Mouse (Mus musculus) lung, embryonic 14.5 days (tissue): Measurements from ENCODE around the gene 4930563M21Rik. TPM values are rescaled to one million over a fixed set of nuclear protein-coding genes. Genes with fewer than 3 reads are reported as not detected.

Source experiments
- ATAC-seq: fragments of 200-750 bp; cut with Nextera tagmentation; 2 replicates; pipeline ENCODE4 v1.8.0; 2017; ENCODE audit warnings: mild to moderate bottlenecking, moderate TSS enrichment, moderate library complexity; ENCODE audit not compliant: insufficient read depth
- DNase-seq: peaks from one replicate; pipeline ENCODE4 v3.0.0-alpha.2; 2015
- H3K27ac ChIP-seq: fragments of 300-500 bp; sonication (generic); 2 replicates; pipeline ENCODE4 v1.5.1; 2014; ENCODE audit warnings: low read depth, mild to moderate bottlenecking, moderate library complexity
- H3K27me3 ChIP-seq: fragments of 300-500 bp; sonication (generic); 2 replicates; pipeline ENCODE4 v1.6.1; 2014; ENCODE audit warnings: low read length, control low read depth; ENCODE audit not compliant: insufficient read depth
- H3K36me3 ChIP-seq: fragments of 300-500 bp; sonication (generic); 2 replicates; pipeline ENCODE4 v1.6.1; 2014; ENCODE audit warnings: control low read depth; ENCODE audit not compliant: insufficient read depth
- H3K4me1 ChIP-seq: fragments of 300-500 bp; sonication (generic); 2 replicates; pipeline ENCODE4 v1.6.1; 2014; ENCODE audit warnings: antibody characterized with exemption, control low read depth; ENCODE audit not compliant: insufficient read depth
- H3K4me2 ChIP-seq: fragments of 300-500 bp; sonication (generic); 2 replicates; pipeline ENCODE4 v1.6.1; 2014; ENCODE audit warnings: mild to moderate bottlenecking
- H3K4me3 ChIP-seq: fragments of 300-500 bp; sonication (generic); 2 replicates; pipeline ENCODE4 v1.5.1; 2014; ENCODE audit warnings: low read depth, low read length
- H3K9ac ChIP-seq: fragments of 300-500 bp; sonication (generic); 2 replicates; pipeline ENCODE4 v1.6.1; 2014
- H3K9me3 ChIP-seq: fragments of 300-500 bp; sonication (generic); 2 replicates; pipeline ENCODE4 v1.6.1; 2016; ENCODE audit warnings: low read depth, low read length, control low read depth
- CTCF ChIP-seq: IDR thresholded peaks from 2 replicates; pipeline ENCODE4 v1.5.1; 2016; ENCODE audit warnings: antibody characterized with exemption, low read depth
- WGBS: fragments of 180-500 bp; shearing (Covaris S2); extraction: QIAGEN DNeasy Blood & Tissue Kit; methylation state at CpG from one replicate; pipeline ENCODE4 v1.1.7; 2014; 5-methylcytosine and 5-hydroxymethylcytosine counted together
- polyA plus RNA-seq: library from polyadenylated mRNA; unstranded; fragments of >200 nt; fragmentation: Nextera tagmentation; extraction: Ambion mirVana; gene quantifications from 2 replicates; pipeline ENCODE4 v1.2.1, GENCODE M21; 2014

Gene 4930563M21Rik
- polyA plus RNA-seq, 1 experiment from 2014 or later: not detected

GRCm38 (mm10) chr9:55932482-55932881 lies 77.9 kb downstream of the 4930563M21Rik start:
- 70% methylated on average over 1 of the region's 1 CpGs for WGBS
- Histone ChIP-seq H3K9me3 (no peaks in the 10 kb centered on the region), H3K36me3 (no peaks in the 10 kb centered on the region), H3K9ac (no peak overlapping the region), H3K4me1 (no peaks in the 10 kb centered on the region; the same call in 1 of the 2 replicates), H3K27ac (no peak overlapping the region), H3K4me3 (no peak overlapping the region), H3K27me3 (no peaks in the 10 kb centered on the region), H3K4me2 (no peak overlapping the region)
- no peak for ATAC-seq
- no peak for TF ChIP-seq CTCF
- DNase-seq: peak; percentile 2

GRCm38 (mm10) chr9:55918579-55918978 lies 91.8 kb downstream of the 4930563M21Rik start:
- WGBS: 55% methylated on average over 3 of the region's 3 CpGs
- no peak overlapping the region for H3K4me2 ChIP-seq
- no peaks in the 10 kb centered on the region for H3K36me3 ChIP-seq
- no peaks in the 10 kb centered on the region for H3K27me3 ChIP-seq
- no peak overlapping the region for H3K4me3 ChIP-seq
- no peaks in the 10 kb centered on the region for H3K4me1 ChIP-seq
- DNase-seq (peak; percentile 87), ATAC-seq (no peak)
- H3K9ac ChIP-seq: no peak overlapping the region
- no peaks in the 10 kb centered on the region for H3K9me3 ChIP-seq
- TF ChIP-seq CTCF: peak; percentile 60
- no peak overlapping the region for H3K27ac ChIP-seq

DNA sequence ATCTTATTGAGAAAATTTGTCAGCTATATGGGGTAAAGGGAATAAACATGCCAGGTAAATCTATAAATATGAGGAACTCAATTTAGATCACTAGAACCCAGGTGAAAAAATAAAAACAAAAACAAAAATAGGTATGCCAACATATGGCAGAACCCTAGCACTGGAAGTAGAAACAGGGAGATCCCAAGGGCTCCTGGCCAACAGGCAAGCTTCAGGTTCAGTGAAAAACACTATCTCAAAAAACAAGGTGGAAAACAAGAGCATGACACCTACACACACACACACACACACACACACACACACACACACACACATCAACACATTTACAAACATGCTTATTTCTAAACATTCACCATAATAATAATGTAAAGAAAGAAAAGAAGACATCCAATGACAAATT lies 93.6 kb downstream of the 4930563M21Rik start:
- no peak overlapping the region for H3K4me3 ChIP-seq
- no peak overlapping the region for H3K9ac ChIP-seq
- ATAC-seq (no peak), DNase-seq (no peak)
- H3K36me3 ChIP-seq: no peaks in the 10 kb centered on the region
- H3K4me1 ChIP-seq: no peaks in the 10 kb centered on the region
- no peaks in the 10 kb centered on the region for H3K9me3 ChIP-seq
- H3K27ac ChIP-seq: no peak overlapping the region
- H3K4me2 ChIP-seq: no peak overlapping the region
- H3K27me3 ChIP-seq: no peaks in the 10 kb centered on the region
- no peak for TF ChIP-seq CTCF

Other genes starting within 250 kb of the 4930563M21Rik start
- gene Scaper, start 72.4 kb downstream of the 4930563M21Rik start, polyA plus RNA-seq: 6.0 and 7.1 TPM in 2 replicates
- gene Rcn2, start 31.3 kb upstream of the 4930563M21Rik start, polyA plus RNA-seq: 271 and 275 TPM in 2 replicates
- 0.83 and 0.99 TPM in 2 replicates for gene Pstpip1, start 79.4 kb upstream of the 4930563M21Rik start, polyA plus RNA-seq
- gene Tspan3, start 154.9 kb upstream of the 4930563M21Rik start, polyA plus RNA-seq: 483 and 491 TPM in 2 replicates